Comparison of ENCODE assay signal across 8 mouse cellular contexts in the genomic region with DNA sequence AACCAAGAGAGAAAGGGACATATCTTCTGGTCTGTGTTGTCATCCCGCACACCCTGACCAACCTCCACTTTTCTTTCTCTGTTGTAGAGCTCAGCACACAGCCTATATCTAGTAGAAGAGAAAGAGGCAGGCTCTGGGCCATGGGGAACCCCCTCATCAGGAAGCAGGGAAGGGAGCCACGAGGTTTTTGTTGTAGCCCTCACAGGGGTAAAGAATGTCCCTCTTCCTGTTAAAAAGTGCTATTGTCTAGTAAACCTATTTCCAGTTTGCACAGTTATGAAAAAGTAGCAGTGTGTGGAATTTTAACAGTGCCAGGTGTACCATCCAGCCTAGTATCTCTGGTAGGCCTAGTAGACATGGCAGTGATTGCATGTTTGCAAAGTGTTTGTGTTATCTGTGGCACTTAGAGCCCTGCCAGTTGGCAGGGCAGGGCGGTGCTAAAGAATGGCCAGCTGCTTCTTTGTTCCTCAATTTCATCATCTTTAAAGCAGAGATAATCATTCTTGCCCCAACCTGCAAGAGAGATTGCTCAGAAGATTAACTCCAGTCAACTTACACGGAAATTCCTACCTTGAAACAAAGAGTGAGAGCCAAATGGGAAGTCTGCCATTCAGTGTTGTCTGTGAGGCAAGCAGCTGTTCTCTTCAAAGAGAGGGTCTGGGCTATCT. TPM values are rescaled to one million over a fixed set of nuclear protein-coding genes. Genes with fewer than 3 reads are reported as not detected.
DNase-seq lines count a peak whose midpoint lies in the region; ATAC-seq lines count a peak whose summit lies in the region.

No protein-coding gene starts in this region.

- H3K36me3 ChIP-seq in heart, embryonic 15.5 days, result peaks cover 39% of the 10 kb centered on the region
- H3K36me3 ChIP-seq in hindbrain, embryonic 13.5 days, result peaks cover 43% of the 10 kb centered on the region
- peaks cover 50% of the 10 kb centered on the region for H3K36me3 ChIP-seq in midbrain, embryonic 10.5 days

- no peak overlapping the region for H3K27ac ChIP-seq in heart, embryonic 15.5 days
- H3K27ac ChIP-seq in hindbrain, embryonic 13.5 days, result peak overlapping the region; percentile 15; the same call in 1 of the 2 replicates
- peak overlapping the region; percentile 97 for H3K27ac ChIP-seq in midbrain, embryonic 10.5 days (replicated peaks)

- H3K4me3 ChIP-seq in heart, embryonic 15.5 days, result peak overlapping the region; percentile 97
- H3K4me3 ChIP-seq in hindbrain, embryonic 13.5 days, result peak overlapping the region; percentile 94
- peak overlapping the region; percentile 84 for H3K4me3 ChIP-seq in midbrain, embryonic 10.5 days

- WGBS in heart, embryonic 15.5 days, result 62% methylated on average over 4 of the region's 4 CpGs
- 75% methylated on average over 4 of the region's 4 CpGs for WGBS in hindbrain, embryonic 13.5 days
- 85% methylated on average over 4 of the region's 4 CpGs for WGBS in midbrain, embryonic 10.5 days

- no peaks in the 10 kb centered on the region for H3K27me3 ChIP-seq in heart, embryonic 15.5 days
- H3K27me3 ChIP-seq in hindbrain, embryonic 13.5 days, result no peaks in the 10 kb centered on the region
- no peaks in the 10 kb centered on the region for H3K27me3 ChIP-seq in midbrain, embryonic 10.5 days (ENCODE audit: low read depth, poor library complexity, severe bottlenecking)

- no peak for ATAC-seq in heart, embryonic 15.5 days (replicated peaks; ENCODE audit: insufficient number of reproducible peaks, insufficient read depth, low FRiP score, low read depth)
- ATAC-seq in hindbrain, embryonic 13.5 days (ENCODE audit: low FRiP score), result no peak
- no peak for ATAC-seq in activated CD4-positive, CD25-positive, alpha-beta regulatory T cell, adult 4 months

- H3K9ac ChIP-seq in heart, embryonic 15.5 days, result 0 out of 2 replicates have a peak overlapping the region, but pooled peaks have one; percentile 94
- peak overlapping the region; percentile 97 for H3K9ac ChIP-seq in hindbrain, embryonic 13.5 days

- peaks cover 16% of the 10 kb centered on the region for H3K4me1 ChIP-seq in heart, embryonic 15.5 days (replicated peaks)
- peaks cover 22% of the 10 kb centered on the region for H3K4me1 ChIP-seq in hindbrain, embryonic 13.5 days (replicated peaks)
- peaks cover 21% of the 10 kb centered on the region for H3K4me1 ChIP-seq in midbrain, embryonic 10.5 days

- H3K9me3 ChIP-seq in heart, embryonic 15.5 days (replicated peaks), result no peaks in the 10 kb centered on the region
- H3K9me3 ChIP-seq in hindbrain, embryonic 13.5 days, result no peaks in the 10 kb centered on the region
- no peaks in the 10 kb centered on the region for H3K9me3 ChIP-seq in midbrain, embryonic 10.5 days (replicated peaks)

- peak overlapping the region; percentile 86 for H3K4me2 ChIP-seq in heart, embryonic 15.5 days
- peak overlapping the region; percentile 94 for H3K4me2 ChIP-seq in hindbrain, embryonic 13.5 days

- no peak for DNase-seq in heart, postnatal 4 days
- DNase-seq in NIH3T3 (ENCODE audit: low read depth), result peak; percentile 8
- no peak for DNase-seq in midbrain, embryonic 10.5 days (ENCODE audit: low spot score)
- no peak for DNase-seq in cerebellum, adult 8-10 months
- no peak for DNase-seq in layer of hippocampus, adult 18-20 months (ENCODE audit: low spot score in 2 of 2)

RNA-seq across cellular contexts. Expression of gene Zfp282, which starts 2.2 kb away (rescaled TPM):
- polyA plus RNA-seq in heart, embryonic 15.5 days (2015; fragmentation: Nextera tagmentation; extraction: Ambion mirVana), result 7.6 and 10.8 TPM in 2 replicates
- total RNA-seq in heart, postnatal 4 days (2021), result 10 to 100 TPM; 10.1 to 10.4 TPM
- 22.2 and 22.3 TPM in 2 replicates for polyA plus RNA-seq in hindbrain, embryonic 13.5 days (2015; fragmentation: Nextera tagmentation; extraction: Ambion mirVana)
- polyA plus RNA-seq in midbrain, embryonic 10.5 days (2016; fragmentation: Nextera tagmentation; extraction: Ambion mirVana), result 16.3 and 19.4 TPM in 2 replicates
- total RNA-seq in layer of hippocampus, adult 18-20 months (2021), result 10 to 100 TPM; 11.9 to 12.2 TPM
- polyA plus RNA-seq in activated CD4-positive, CD25-positive, alpha-beta regulatory T cell, adult 4 months (2017; shearing (Covaris generic)), result 1 to 10 TPM; 2.8 TPM

RNA-seq across cellular contexts. Expression of gene Zfp212, which starts 41.1 kb away (rescaled TPM):
- 9.8 and 10.1 TPM in 2 replicates for polyA plus RNA-seq in heart, embryonic 15.5 days (2015; fragmentation: Nextera tagmentation; extraction: Ambion mirVana)
- 10 to 100 TPM; 12.1 TPM for total RNA-seq in heart, postnatal 4 days (2021)
- polyA plus RNA-seq in hindbrain, embryonic 13.5 days (2015; fragmentation: Nextera tagmentation; extraction: Ambion mirVana), result 20.0 and 22.5 TPM in 2 replicates
- 21.6 and 22.6 TPM in 2 replicates for polyA plus RNA-seq in midbrain, embryonic 10.5 days (2016; fragmentation: Nextera tagmentation; extraction: Ambion mirVana)
- total RNA-seq in layer of hippocampus, adult 18-20 months (2021), result 10 to 100 TPM; 19.7 to 20.2 TPM
- polyA plus RNA-seq in activated CD4-positive, CD25-positive, alpha-beta regulatory T cell, adult 4 months (2017; shearing (Covaris generic)), result 10 to 100 TPM; 14.6 to 15.2 TPM

RNA-seq across cellular contexts. Expression of gene Zfp398, which starts 43.7 kb away (rescaled TPM):
- 4.0 and 5.8 TPM in 2 replicates for polyA plus RNA-seq in heart, embryonic 15.5 days (2015; fragmentation: Nextera tagmentation; extraction: Ambion mirVana)
- total RNA-seq in heart, postnatal 4 days (2021), result 1 to 10 TPM; 7.4 to 7.7 TPM
- polyA plus RNA-seq in hindbrain, embryonic 13.5 days (2015; fragmentation: Nextera tagmentation; extraction: Ambion mirVana), result 17.9 and 18.1 TPM in 2 replicates
- polyA plus RNA-seq in midbrain, embryonic 10.5 days (2016; fragmentation: Nextera tagmentation; extraction: Ambion mirVana), result 8.2 and 8.8 TPM in 2 replicates
- 10 to 100 TPM; 20.1 to 23.8 TPM for total RNA-seq in layer of hippocampus, adult 18-20 months (2021)
- polyA plus RNA-seq in activated CD4-positive, CD25-positive, alpha-beta regulatory T cell, adult 4 months (2017; shearing (Covaris generic)), result 10 to 100 TPM; 10.2 to 11.4 TPM

RNA-seq across cellular contexts. Expression of gene Zfp786, which starts 48.5 kb away (rescaled TPM):
- 1.1 and 1.8 TPM in 2 replicates for polyA plus RNA-seq in heart, embryonic 15.5 days (2015; fragmentation: Nextera tagmentation; extraction: Ambion mirVana)
- total RNA-seq in heart, postnatal 4 days (2021), result 1 to 10 TPM; 1.1 to 1.7 TPM
- 15.3 and 16.6 TPM in 2 replicates for polyA plus RNA-seq in hindbrain, embryonic 13.5 days (2015; fragmentation: Nextera tagmentation; extraction: Ambion mirVana)
- polyA plus RNA-seq in midbrain, embryonic 10.5 days (2016; fragmentation: Nextera tagmentation; extraction: Ambion mirVana), result 6.9 and 8.5 TPM in 2 replicates
- total RNA-seq in layer of hippocampus, adult 18-20 months (2021), result 1 to 10 TPM; 4.9 to 5.0 TPM
- not detected for polyA plus RNA-seq in activated CD4-positive, CD25-positive, alpha-beta regulatory T cell, adult 4 months (2017; shearing (Covaris generic))
